Comparison of ENCODE assay signal across 9 mouse cellular contexts in genomic region chr4:102534049-102534730, GRCm38 (mm10).
DNase-seq lines count a peak whose midpoint lies in the region; ATAC-seq and TF ChIP-seq lines count a peak whose summit lies in the region.
"Had no signal": no experiment of that assay in that cellular context is flagged by ENCODE, and none has a peak within 500 bp of the region (broad histone marks: within the 10 kb centered on the region; RNA-seq: fewer than 3 reads in every experiment).

No protein-coding gene starts in this region.

- TF ChIP-seq POLR2A in kidney, adult 2 months (IDR thresholded peaks at IDR 0.05; ENCODE audit: low read depth, low read length): no peak

- ATAC-seq in forebrain, embryonic 14.5 days: peak; percentile 94
- peak; percentile 85 for ATAC-seq in midbrain, embryonic 11.5 days (ENCODE audit: low FRiP score)
- ATAC-seq in intestine, embryonic 15.5 days: no peak

- no peak overlapping the region for H3K27ac ChIP-seq in kidney, adult 2 months (ENCODE audit: insufficient read depth, low read depth, low read length)
- peak overlapping the region; percentile 53; the same call in 1 of the 2 replicates for H3K27ac ChIP-seq in forebrain, embryonic 14.5 days (ENCODE audit: low read depth, low read length)
- H3K27ac ChIP-seq in midbrain, embryonic 11.5 days (ENCODE audit: low read depth, low read length): peak overlapping the region; percentile 1; the same call in 1 of the 2 replicates
- H3K27ac ChIP-seq in intestine, embryonic 15.5 days: no peak overlapping the region

- no peaks in the 10 kb centered on the region for H3K27me3 ChIP-seq in kidney, adult 2 months (replicated peaks; ENCODE audit: control insufficient read depth, insufficient read depth, low read length)
- no peaks in the 10 kb centered on the region for H3K27me3 ChIP-seq in forebrain, embryonic 14.5 days (replicated peaks; ENCODE audit: control insufficient read depth, insufficient read depth, low read length)
- H3K27me3 ChIP-seq in midbrain, embryonic 11.5 days (ENCODE audit: control insufficient read depth, insufficient read depth, low read length): no peaks in the 10 kb centered on the region
- no peaks in the 10 kb centered on the region for H3K27me3 ChIP-seq in intestine, embryonic 15.5 days (replicated peaks)
- H3K27me3 ChIP-seq: Patski had no signal

- WGBS in kidney, adult 2 months: 81% methylated on average over 5 of the region's 5 CpGs
- 8% methylated on average over 5 of the region's 5 CpGs for WGBS in forebrain, embryonic 14.5 days
- 40% methylated on average over 5 of the region's 5 CpGs for WGBS in midbrain, embryonic 11.5 days
- WGBS in intestine, embryonic 15.5 days: 81% methylated on average over 5 of the region's 5 CpGs

- no peak overlapping the region for H3K9ac ChIP-seq in forebrain, embryonic 14.5 days (ENCODE audit: low read length)
- no peak overlapping the region for H3K9ac ChIP-seq in midbrain, embryonic 11.5 days (ENCODE audit: low read length)
- H3K9ac ChIP-seq in intestine, embryonic 15.5 days: no peak overlapping the region

- H3K9me3 ChIP-seq in forebrain, embryonic 14.5 days (replicated peaks; ENCODE audit: control insufficient read depth, low read length): no peaks in the 10 kb centered on the region
- no peaks in the 10 kb centered on the region for H3K9me3 ChIP-seq in midbrain, embryonic 11.5 days (ENCODE audit: control insufficient read depth, low read length)
- no peaks in the 10 kb centered on the region for H3K9me3 ChIP-seq in intestine, embryonic 15.5 days

- DNase-seq in kidney, adult 2 months: peak; percentile 12
- DNase-seq in kidney, postnatal 36 days: no peak
- peak; percentile 68 for DNase-seq in brain, adult 2 months (ENCODE audit: low read depth, low spot score)
- DNase-seq in forebrain, embryonic 14.5 days (ENCODE audit: low spot score): peak; percentile 87
- DNase-seq in midbrain, embryonic 11.5 days (ENCODE audit: low spot score, missing footprints): no peak
- no peak for DNase-seq in adrenal gland, adult 18-20 months (ENCODE audit: low spot score in 2 of 2)
- no peak for DNase-seq in right cerebral cortex, adult 18-20 months

- TF ChIP-seq CTCF in kidney, adult 2 months (conservative IDR thresholded peaks at IDR 0.05; ENCODE audit: insufficient read depth, insufficient read length, low read depth, low read length): no peak

- peak overlapping the region; percentile 20 for H3K4me2 ChIP-seq in forebrain, embryonic 14.5 days (ENCODE audit: low read length)
- no peak overlapping the region for H3K4me2 ChIP-seq in midbrain, embryonic 11.5 days
- H3K4me2 ChIP-seq in intestine, embryonic 15.5 days (replicated peaks): no peak overlapping the region

- no peak overlapping the region for H3K4me3 ChIP-seq in kidney, adult 2 months (ENCODE audit: insufficient read depth, low read depth, low read length)
- H3K4me3 ChIP-seq in forebrain, embryonic 14.5 days (ENCODE audit: low read depth, low read length): no peak overlapping the region
- no peak overlapping the region for H3K4me3 ChIP-seq in midbrain, embryonic 11.5 days (ENCODE audit: low read depth, low read length)
- H3K4me3 ChIP-seq in intestine, embryonic 15.5 days (replicated peaks): no peak overlapping the region

- H3K4me1 ChIP-seq in kidney, adult 2 months (ENCODE audit: control insufficient read depth, insufficient read depth, low read length): no peaks in the 10 kb centered on the region
- H3K4me1 ChIP-seq in forebrain, embryonic 14.5 days (ENCODE audit: control insufficient read depth, insufficient read depth, low read length): peaks cover 9% of the 10 kb centered on the region
- H3K4me1 ChIP-seq in midbrain, embryonic 11.5 days (ENCODE audit: control insufficient read depth, insufficient read depth, low read length): peaks cover 14% of the 10 kb centered on the region
- H3K4me1 ChIP-seq in intestine, embryonic 15.5 days (replicated peaks): no peaks in the 10 kb centered on the region

- H3K36me3 ChIP-seq in kidney, adult 2 months (ENCODE audit: control insufficient read depth, insufficient read depth, low read length): no peaks in the 10 kb centered on the region
- H3K36me3 ChIP-seq in forebrain, embryonic 14.5 days (ENCODE audit: control insufficient read depth, insufficient read depth, low read length): no peaks in the 10 kb centered on the region
- H3K36me3 ChIP-seq in midbrain, embryonic 11.5 days (ENCODE audit: control insufficient read depth, insufficient read depth, low read length): no peaks in the 10 kb centered on the region
- no peaks in the 10 kb centered on the region for H3K36me3 ChIP-seq in intestine, embryonic 15.5 days

Comparison
In these comparisons a context has a peak if more than half of its experiments do, and no peak if none do; other contexts are left out.
1. DNase-seq: peak in kidney, adult 2 months (single experiment), brain, adult 2 months (single experiment) and forebrain, embryonic 14.5 days (single experiment); none in kidney, postnatal 36 days (0 of 2), midbrain, embryonic 11.5 days (single experiment), adrenal gland, adult 18-20 months (0 of 2) and right cerebral cortex, adult 18-20 months (single experiment).
2. H3K27ac ChIP-seq: peak in forebrain, embryonic 14.5 days (single experiment) and midbrain, embryonic 11.5 days (single experiment); none in kidney, adult 2 months (single experiment) and intestine, embryonic 15.5 days (single experiment).